Mouse (Mus musculus) heart, embryonic 16.5 days (tissue): ENCODE data around the gene Osgepl1. TPM values are rescaled to one million over a fixed set of nuclear protein-coding genes. Genes with fewer than 3 reads are reported as not detected.
"Not testable (repeated sequence)": the region's sequence is repeated elsewhere in the genome, so short reads cannot be mapped to it uniquely, and the experiment has no call there.

ENCODE experiments used
- ATAC-seq: fragments of 200-750 bp; cut with Nextera tagmentation; replicated peaks from 2 replicates; pipeline ENCODE4 v1.8.0; 2017; ENCODE audit warnings: moderate number of reproducible peaks; ENCODE audit not compliant: insufficient read depth, low FRiP score; ENCODE audit errors: extremely low read depth
- H3K27ac ChIP-seq: fragments of 300-500 bp; sonication (generic); 2 replicates; pipeline ENCODE4 v1.5.1; 2014; ENCODE audit warnings: mild to moderate bottlenecking, low read length, control low read depth, moderate library complexity
- H3K27me3 ChIP-seq: fragments of 300-500 bp; sonication (generic); 2 replicates; pipeline ENCODE4 v1.6.1; 2014; ENCODE audit warnings: low read length, mixed read lengths; ENCODE audit not compliant: control insufficient read depth, insufficient read depth
- H3K36me3 ChIP-seq: fragments of 300-500 bp; sonication (generic); 2 replicates; pipeline ENCODE4 v1.6.1; 2014; ENCODE audit not compliant: control insufficient read depth, insufficient read depth
- H3K4me1 ChIP-seq: fragments of 300-500 bp; sonication (generic); 2 replicates; pipeline ENCODE4 v1.6.1; 2014; ENCODE audit warnings: low read length, mixed read lengths; ENCODE audit not compliant: control insufficient read depth, insufficient read depth
- H3K4me2 ChIP-seq: fragments of 300-500 bp; sonication (generic); 2 replicates; pipeline ENCODE4 v1.6.1; 2014; ENCODE audit warnings: low read depth, mild to moderate bottlenecking, control low read depth, low read length
- H3K4me3 ChIP-seq: fragments of 300-500 bp; sonication (generic); 2 replicates; pipeline ENCODE4 v1.5.1; 2014; ENCODE audit warnings: mild to moderate bottlenecking, control low read depth, low read length
- H3K9ac ChIP-seq: fragments of 300-500 bp; sonication (generic); 2 replicates; pipeline ENCODE4 v1.6.1; 2014; ENCODE audit warnings: low read length, control low read depth
- H3K9me3 ChIP-seq: fragments of 300-500 bp; sonication (generic); replicated peaks from 2 replicates; pipeline ENCODE4 v1.6.1; 2016; ENCODE audit warnings: low read length; ENCODE audit not compliant: control insufficient read depth
- WGBS: fragments of 180-500 bp; shearing (Covaris S2); extraction: QIAGEN DNeasy Blood & Tissue Kit; methylation state at CpG from one replicate; pipeline ENCODE4 v1.1.7; 2014; 5-methylcytosine and 5-hydroxymethylcytosine counted together
- polyA plus RNA-seq: library from polyadenylated mRNA; unstranded; fragments of >200 nt; fragmentation: Nextera tagmentation; extraction: Ambion mirVana; gene quantifications from 2 replicates; pipeline ENCODE4 v1.2.1, GENCODE M21; 2015

Gene Osgepl1
- polyA plus RNA-seq = 26.0 and 29.2 TPM in 2 replicates

DNA sequence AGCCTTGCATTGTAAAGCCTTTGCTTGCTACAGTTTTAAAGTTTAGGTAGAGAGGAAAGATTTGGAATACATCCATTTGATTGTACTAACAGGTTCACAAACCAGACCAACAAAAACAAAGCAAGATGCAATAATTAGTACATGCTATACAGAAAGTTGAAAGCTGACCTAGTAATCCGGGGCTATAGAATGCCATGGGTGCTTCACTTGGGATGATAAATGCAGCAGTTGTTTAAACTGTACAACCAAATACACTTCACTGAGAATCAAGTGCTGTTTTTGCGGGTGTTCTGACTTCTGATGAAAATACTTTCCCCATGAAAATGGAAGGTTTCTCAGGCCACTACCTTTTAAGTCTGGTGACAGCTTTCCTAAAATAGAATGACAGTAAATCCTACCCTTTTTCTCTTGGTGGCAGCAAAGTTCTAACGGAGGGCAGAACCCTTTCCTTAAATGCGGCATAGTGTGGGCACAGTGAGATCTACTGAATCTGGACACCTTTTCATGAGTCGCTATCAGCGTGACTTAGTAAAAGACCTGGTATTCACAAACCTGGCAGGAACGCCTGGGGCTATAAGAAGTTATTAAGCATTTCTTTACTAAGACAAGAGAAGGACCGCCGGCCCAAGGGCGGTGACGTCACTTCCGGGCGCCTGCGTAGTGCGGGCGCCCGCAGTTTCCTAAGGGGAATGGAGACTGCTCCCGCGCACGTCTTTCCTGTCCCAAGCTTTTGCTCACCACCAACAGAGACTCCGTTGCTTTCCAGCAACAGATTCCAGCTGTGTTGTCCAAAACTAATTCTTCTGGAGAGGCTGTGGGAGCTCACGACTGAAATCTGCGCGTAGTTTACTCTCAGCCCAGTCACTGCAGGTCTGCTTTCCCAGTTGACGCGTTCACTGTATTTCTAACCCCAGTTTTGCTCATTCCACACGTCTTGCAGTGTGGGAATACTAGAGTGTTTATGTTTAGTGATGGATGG is at the start of gene Osgepl1:
TSS of gene Osgepl1 (plus strand) at position 636 of the 979 bp plus-strand sequence.
- peaks cover 5% of the 10 kb centered on the region; the same call in 1 of the 2 replicates for H3K36me3 ChIP-seq
- 2% methylated on average over 27 of the region's 27 CpGs for WGBS
- no peaks in the 10 kb centered on the region for H3K27me3 ChIP-seq
- H3K9ac ChIP-seq = peak within 1 kb of the TSS; percentile 88
- H3K4me1 ChIP-seq = 0 out of 2 replicates have a peak, but pooled peaks cover 4% of the 10 kb centered on the region
- peak within 1 kb of the TSS; percentile 83 for H3K4me3 ChIP-seq
- no peaks in the 10 kb centered on the region for H3K9me3 ChIP-seq
- peak within 1 kb of the TSS; percentile 81 for H3K4me2 ChIP-seq
- H3K27ac ChIP-seq = peak within 1 kb of the TSS; percentile 86
- ATAC-seq = peak; percentile 93

DNA sequence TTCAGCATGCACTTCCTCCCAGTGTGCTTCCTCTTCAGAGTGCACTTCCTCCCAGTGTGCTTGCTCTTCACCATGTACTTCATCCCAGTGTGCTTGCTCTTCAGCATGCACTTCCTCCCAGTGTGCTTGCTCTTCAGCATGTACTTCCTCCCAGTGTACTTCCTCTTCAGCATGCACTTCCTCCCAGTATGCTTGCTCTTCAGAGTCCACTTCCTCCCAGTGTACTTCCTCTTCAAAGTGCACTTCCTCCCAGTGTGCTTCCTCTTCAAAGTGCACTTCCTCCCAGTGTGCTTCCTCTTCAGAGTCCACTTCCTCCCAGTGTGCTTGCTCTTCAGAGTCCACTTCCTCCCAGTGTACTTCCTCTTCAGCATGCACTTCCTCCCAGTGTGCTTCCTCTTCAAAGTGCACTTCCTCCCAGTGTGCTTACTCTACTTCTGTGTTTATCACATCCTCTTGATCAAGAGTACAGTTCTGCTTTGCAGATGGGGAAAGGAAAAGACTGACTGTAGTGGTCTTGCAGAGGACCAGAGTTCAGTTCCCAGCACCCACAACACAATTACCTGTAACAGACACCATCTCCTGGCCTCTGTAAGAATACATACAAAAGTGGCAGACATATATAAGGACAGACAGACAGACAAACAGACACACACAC is 48.3 kb upstream of the Osgepl1 start:
- H3K4me3 ChIP-seq, ATAC-seq, H3K4me2 ChIP-seq: not testable (repeated sequence)

DNA sequence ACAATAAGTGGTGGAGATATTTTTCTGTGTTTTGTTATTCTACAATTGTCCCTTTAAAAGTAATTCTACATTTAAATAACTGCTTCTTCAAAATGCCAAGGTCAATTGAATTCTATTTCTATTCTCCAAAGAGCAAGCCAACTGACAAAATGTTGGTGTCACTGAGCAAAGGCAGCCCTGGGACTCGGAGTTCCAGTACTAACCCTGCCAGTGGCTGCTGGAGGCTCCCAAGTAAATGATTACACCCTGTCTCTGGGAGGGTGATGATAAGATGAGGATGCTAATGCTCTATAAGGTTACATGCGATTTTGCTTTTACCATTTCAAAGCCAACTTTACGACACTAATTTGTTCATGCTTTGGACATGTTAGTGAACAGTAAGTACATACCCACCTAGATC is 43.5 kb upstream of the Osgepl1 start:
- 57% methylated on average over 3 of the region's 3 CpGs for WGBS
- ATAC-seq = no peak
- no peaks in the 10 kb centered on the region for H3K4me1 ChIP-seq
- H3K9me3 ChIP-seq = 0 out of 2 replicates have a peak, but pooled peaks cover under 1% of the 10 kb centered on the region
- no peak overlapping the region for H3K27ac ChIP-seq
- H3K4me2 ChIP-seq = no peak overlapping the region
- H3K27me3 ChIP-seq = no peaks in the 10 kb centered on the region
- peaks cover 5% of the 10 kb centered on the region; the same call in 1 of the 2 replicates for H3K36me3 ChIP-seq
- H3K9ac ChIP-seq = no peak overlapping the region
- H3K4me3 ChIP-seq = no peak overlapping the region

More for the DNA sequence above, 48.3 kb upstream of the Osgepl1 start:
- H3K27me3 ChIP-seq, H3K4me1 ChIP-seq, H3K9ac ChIP-seq, H3K9me3 ChIP-seq, H3K27ac ChIP-seq, H3K36me3 ChIP-seq: not testable (repeated sequence)

DNA sequence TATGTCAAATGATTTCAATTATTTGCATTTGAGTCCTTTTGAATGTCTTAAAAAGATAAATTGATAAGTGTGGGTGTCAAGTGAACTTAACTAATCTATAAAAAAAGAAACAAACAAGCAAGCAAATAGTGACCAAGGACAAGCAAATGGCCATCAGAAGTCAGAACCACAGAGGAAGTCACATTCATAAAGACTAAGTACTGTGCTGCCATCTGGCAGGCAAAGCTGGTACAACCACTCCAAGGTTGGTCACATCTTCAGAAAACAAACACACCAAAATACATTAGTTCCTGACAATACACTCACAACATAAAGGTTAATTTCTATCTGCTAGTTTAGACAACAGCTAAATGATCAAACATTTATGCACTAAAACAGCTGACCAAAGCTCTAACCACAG is 40.8 kb upstream of the Osgepl1 start:
- H3K4me3 ChIP-seq = no peak overlapping the region
- no peaks in the 10 kb centered on the region for H3K27me3 ChIP-seq
- H3K36me3 ChIP-seq = peaks cover 4% of the 10 kb centered on the region; the same call in 1 of the 2 replicates
- ATAC-seq = no peak
- H3K9me3 ChIP-seq = no peaks in the 10 kb centered on the region
- no peak overlapping the region for H3K4me2 ChIP-seq
- no peak overlapping the region for H3K9ac ChIP-seq
- H3K4me1 ChIP-seq = no peaks in the 10 kb centered on the region
- H3K27ac ChIP-seq = no peak overlapping the region

DNA sequence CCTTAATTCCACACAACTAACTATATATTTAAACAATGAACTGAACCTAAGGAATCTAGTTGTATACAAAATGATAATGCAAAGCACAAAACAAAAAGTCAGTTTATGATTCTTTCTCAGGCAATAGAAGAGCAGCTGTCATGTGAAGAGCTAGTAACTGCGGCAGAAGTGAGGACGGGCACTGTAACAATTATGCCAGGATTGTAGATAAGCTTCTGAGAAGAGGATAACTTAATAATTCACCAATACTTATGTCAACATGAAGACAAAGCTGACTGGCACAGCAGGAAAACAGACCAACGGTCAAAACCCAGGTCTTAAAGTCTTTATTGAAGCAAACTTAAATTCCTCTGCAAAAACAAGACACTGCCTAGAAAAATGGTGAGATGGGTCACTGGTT is 22.2 kb upstream of the Osgepl1 start:
- Histone ChIP-seq H3K4me2 (no peak overlapping the region), H3K9me3 (no peaks in the 10 kb centered on the region), H3K4me1 (no peaks in the 10 kb centered on the region), H3K36me3 (0 out of 2 replicates have a peak, but pooled peaks cover 2% of the 10 kb centered on the region), H3K27ac (no peak overlapping the region), H3K4me3 (no peak overlapping the region), H3K9ac (no peak overlapping the region), H3K27me3 (no peaks in the 10 kb centered on the region)
- no peak for ATAC-seq
- 50% methylated on average over 3 of the region's 3 CpGs for WGBS

DNA sequence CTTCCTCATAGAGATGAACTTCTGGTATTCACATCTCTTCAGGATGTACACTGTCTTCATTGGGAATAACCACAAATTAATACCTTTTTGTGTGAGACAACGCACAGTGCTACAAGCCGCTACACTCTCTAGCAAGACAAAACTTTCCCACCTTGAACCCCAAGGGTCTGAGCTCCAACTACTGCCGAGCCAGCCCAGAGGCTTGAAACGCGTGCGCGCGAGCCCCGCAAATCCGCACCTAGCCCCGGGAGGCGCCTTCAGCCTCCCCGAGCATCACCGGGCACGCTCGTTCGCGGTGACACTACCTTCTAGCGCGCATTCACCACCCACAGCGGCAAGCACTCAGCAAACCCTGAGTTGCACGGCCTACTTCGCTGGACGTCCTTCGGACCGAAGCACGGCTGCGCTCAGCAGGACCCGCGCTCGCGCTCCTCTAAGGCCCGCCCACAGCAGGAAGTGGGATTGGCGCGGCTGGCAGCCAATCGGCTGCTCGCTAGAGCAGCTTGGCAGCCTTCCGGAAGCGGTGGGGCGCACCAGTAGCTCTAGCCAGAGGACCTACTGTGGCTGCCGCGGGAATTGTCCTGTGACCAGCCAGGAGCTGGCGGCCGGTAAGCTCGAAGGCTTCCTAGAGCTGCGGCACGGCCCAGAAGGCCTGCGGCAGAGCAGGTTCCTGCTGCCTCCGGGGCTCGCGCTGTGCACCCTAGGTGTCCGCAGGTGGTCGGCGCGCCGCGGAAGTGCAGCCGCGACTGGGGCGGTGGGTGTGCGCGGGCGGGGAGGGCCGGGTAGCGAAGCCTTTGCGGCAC is 16.6 kb upstream of the Osgepl1 start, which contains the start of the genes Pms1, Ormdl1 and Gm28778:
TSS of gene Pms1 (minus strand) at position 438 of the 803 bp plus-strand sequence.
TSS of gene Ormdl1 (plus strand) at position 515 of the 803 bp plus-strand sequence.
TSS of gene Gm28778 (plus strand) at position 531 of the 803 bp plus-strand sequence.
- Histone ChIP-seq H3K27me3 (no peaks in the 10 kb centered on the region), H3K4me3 (peak within 1 kb of the TSS; percentile 96), H3K27ac (peak within 1 kb of the TSS; percentile 93), H3K4me2 (peak within 1 kb of the TSS; percentile 85), H3K9me3 (no peaks in the 10 kb centered on the region), H3K9ac (peak within 1 kb of the TSS; percentile 95), H3K4me1 (peaks cover 4% of the 10 kb centered on the region; the same call in 1 of the 2 replicates), H3K36me3 (peaks cover 2% of the 10 kb centered on the region; the same call in 1 of the 2 replicates)
- under 1% methylated on average over 65 of the region's 66 CpGs for WGBS
- ATAC-seq = peak; percentile 99

DNA sequence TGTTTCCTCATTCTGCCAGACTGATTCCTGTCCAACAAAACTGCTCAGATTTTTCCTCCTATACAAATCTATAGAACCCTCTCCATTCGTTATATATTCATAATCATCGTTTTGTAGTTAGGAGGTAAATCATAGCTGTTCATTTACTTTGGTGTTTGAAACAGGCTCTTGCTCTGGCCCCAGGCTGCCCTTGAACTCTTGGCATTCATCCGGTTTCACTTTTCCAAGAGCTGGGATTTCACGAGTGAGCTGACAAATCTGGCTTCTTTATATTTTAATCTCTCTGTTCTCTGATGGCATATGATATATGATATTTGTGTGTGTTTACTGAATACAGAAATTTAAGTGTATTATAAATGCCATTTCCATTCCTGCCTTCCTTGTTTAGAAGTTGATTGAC is 12.9 kb upstream of the Osgepl1 start:
- no peaks in the 10 kb centered on the region for H3K27me3 ChIP-seq
- no peak overlapping the region for H3K4me2 ChIP-seq
- no peak overlapping the region for H3K9ac ChIP-seq
- peaks cover 4% of the 10 kb centered on the region; the same call in 1 of the 2 replicates for H3K4me1 ChIP-seq
- WGBS = 77% methylated on average over 4 of the region's 4 CpGs
- no peak overlapping the region for H3K27ac ChIP-seq
- H3K4me3 ChIP-seq = no peak overlapping the region
- no peak for ATAC-seq
- peaks cover 3% of the 10 kb centered on the region; the same call in 1 of the 2 replicates for H3K36me3 ChIP-seq
- no peaks in the 10 kb centered on the region for H3K9me3 ChIP-seq

DNA sequence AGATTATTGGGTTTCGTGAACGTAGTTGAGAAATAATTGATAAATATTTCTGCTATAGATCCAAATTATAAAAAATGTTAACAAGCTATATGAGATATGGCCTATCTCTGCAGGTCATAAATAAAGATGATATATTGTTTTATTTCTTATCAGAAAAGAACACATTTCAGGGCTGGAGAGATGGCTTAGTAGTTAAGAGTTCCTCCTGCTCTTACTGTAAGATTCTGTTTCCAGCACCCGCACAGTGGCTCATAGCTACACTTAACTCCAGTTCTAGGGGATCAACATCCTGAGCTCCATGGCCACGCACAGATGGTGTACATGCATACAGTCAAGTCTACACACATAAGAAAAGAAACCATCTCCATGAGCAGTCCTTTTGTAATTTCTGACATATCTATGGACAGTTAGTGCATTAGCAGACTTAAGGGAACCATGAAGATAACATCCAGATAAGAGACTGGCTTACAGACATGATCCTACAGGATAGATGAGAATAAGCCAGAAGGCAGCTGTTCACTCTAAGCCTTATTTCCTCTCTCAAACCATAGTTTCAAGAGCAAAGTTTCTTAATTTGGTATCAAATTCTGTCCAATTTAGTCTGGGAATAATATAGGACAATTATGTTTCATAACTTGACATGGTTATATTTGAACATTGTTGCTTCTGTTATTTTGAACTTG is 8.4 kb downstream of the Osgepl1 start:
- Histone ChIP-seq H3K4me1 (no peaks in the 10 kb centered on the region), H3K36me3 (peaks cover 24% of the 10 kb centered on the region), H3K9me3 (no peaks in the 10 kb centered on the region), H3K27ac (no peak overlapping the region), H3K4me2 (no peak overlapping the region), H3K4me3 (no peak overlapping the region), H3K9ac (no peak overlapping the region), H3K27me3 (no peaks in the 10 kb centered on the region)
- no peak for ATAC-seq
- WGBS = 96% methylated on average over 4 of the region's 4 CpGs
